Mouse (Mus musculus) activated CD4-positive, CD25-positive, alpha-beta regulatory T cell, adult 9 weeks (primary cell): ENCODE data around the gene Olfr137. TPM values are rescaled to one million over a fixed set of nuclear protein-coding genes. Genes with fewer than 3 reads are reported as not detected.

Source experiments
- polyA plus RNA-seq: library from polyadenylated mRNA; unstranded; fragments of 100-300 nt; shearing (Covaris generic); gene quantifications from one replicate; pipeline ENCODE4 v1.2.1, GENCODE M21; 2017

The Olfr137 gene
- 0.16 TPM for polyA plus RNA-seq

DNA sequence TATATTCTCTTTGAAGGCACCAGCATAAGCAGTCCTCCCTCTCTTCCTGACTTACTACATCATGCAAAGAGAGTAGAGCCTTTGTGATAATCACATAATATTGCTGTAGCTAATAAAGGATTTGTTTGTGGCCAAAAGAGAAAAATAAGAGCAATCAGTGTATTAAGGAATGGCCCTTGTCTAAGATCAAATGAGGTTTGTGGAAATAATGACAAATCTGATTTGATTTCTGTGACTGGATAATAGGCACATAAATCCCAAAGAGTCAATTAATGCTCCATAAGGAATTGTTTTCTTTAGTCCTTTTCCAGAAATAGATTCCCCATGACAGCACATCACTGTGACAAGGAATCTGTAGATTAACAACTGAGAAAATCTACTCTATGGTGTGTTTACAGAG is at the start of gene Olfr137:
Gene Olfr137 (minus strand): TSS at position 101 of the 400 bp plus-strand sequence.

GRCm38 (mm10) chr17:38329531-38329930 is 22.2 kb upstream of the Olfr137 start, which contains the start of gene Olfr136:
Olfr136 (plus strand) TSS chr17:38329831.

DNA sequence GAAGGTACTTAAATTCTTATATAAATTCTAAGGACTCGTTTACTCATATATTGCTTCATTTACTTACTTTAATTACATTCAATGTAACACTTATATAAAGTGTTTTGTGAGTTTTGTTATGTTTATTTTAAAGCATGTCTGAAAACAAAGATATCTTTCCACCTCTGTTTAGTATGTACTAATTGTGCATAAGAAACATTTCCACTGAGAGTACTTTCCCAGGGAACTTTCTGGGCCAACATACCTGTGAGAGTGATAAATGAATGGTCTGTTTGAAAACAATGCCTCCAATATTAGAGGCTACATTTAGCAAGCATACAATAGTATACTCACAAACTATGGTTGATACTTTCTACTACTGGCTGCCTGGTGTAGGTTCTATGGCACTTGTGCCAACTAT is 46.6 kb downstream of the Olfr137 start, which contains the start of gene Olfr138:
Gene Olfr138 (plus strand): TSS at position 301 of the 400 bp plus-strand sequence.

Other genes with a start within 250 kb of the Olfr137 start
- not detected for gene Olfr129, start 247.5 kb downstream of the Olfr137 start, polyA plus RNA-seq
- not detected for gene Olfr130, start 243.6 kb downstream of the Olfr137 start, polyA plus RNA-seq
- gene Olfr131, start 218.9 kb downstream of the Olfr137 start, polyA plus RNA-seq: not detected
- gene Olfr132, start 173.0 kb downstream of the Olfr137 start, polyA plus RNA-seq: not detected
- not detected for gene Olfr133, start 162.3 kb downstream of the Olfr137 start, polyA plus RNA-seq
- not detected for gene Olfr134, start 136.2 kb downstream of the Olfr137 start, polyA plus RNA-seq
- gene Olfr135, start 103.2 kb downstream of the Olfr137 start, polyA plus RNA-seq: not detected
- gene Olfr138, start 46.5 kb downstream of the Olfr137 start, polyA plus RNA-seq: not detected
- gene Olfr136, start 22.3 kb upstream of the Olfr137 start, polyA plus RNA-seq: not detected
- not detected for gene Esp36, start 112.6 kb upstream of the Olfr137 start, polyA plus RNA-seq
- gene Esp34, start 246.6 kb upstream of the Olfr137 start, polyA plus RNA-seq: not detected